In the genomic region with DNA sequence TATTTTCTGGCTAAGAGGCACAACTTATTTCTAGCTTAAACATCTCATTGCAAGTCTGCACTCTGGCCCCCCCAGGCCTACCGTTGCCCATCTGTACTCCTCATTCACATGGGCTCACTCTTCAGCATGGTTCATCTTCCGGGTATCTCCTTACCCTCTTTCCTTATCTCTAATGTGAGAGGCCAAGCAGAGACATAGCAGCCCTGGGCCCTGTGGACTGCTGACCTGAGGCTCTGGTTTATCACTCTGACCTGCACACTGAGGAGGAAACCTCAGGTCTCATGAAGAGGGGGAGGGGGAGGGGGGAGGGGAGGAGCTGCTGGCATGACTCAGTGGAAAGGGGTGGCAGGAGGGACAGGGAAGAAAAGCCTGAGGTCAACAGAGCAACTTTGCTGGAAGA, we compare ENCODE assay signal across 28 mouse cellular contexts.
"Had no signal": no experiment of that assay in that cellular context is flagged by ENCODE, and none has a peak within 500 bp of the region (broad histone marks: within the 10 kb centered on the region; RNA-seq: fewer than 3 reads in every experiment).

No protein-coding gene starts in this region.

- DNase-seq: cerebellum, adult 2 months; cerebellum, adult 8-10 months; cerebellum, adult 9-10 months; cerebellum, adult 9-11 months; cerebellum, postnatal 10 days; cerebellum, postnatal 14 days; cerebellum, postnatal 25 days; cerebellum, postnatal 36 days; embryo, embryonic 11 days; forebrain, postnatal 0 days; gastrocnemius, adult 2 months; gastrocnemius, postnatal 10 days; gastrocnemius, postnatal 14 days; gastrocnemius, postnatal 25 days; gastrocnemius, postnatal 36 days; heart, adult 11 months; heart, adult 2 months had no signal

- H3K27ac ChIP-seq: embryonic facial prominence, embryonic 10.5 days; embryonic facial prominence, embryonic 12.5 days; embryonic facial prominence, embryonic 13.5 days; embryonic facial prominence, embryonic 15.5 days; forebrain, embryonic 10.5 days; forebrain, embryonic 12.5 days; forebrain, embryonic 13.5 days; forebrain, embryonic 15.5 days; gastrocnemius, adult 2 months; heart, adult 2 months had no signal

- H3K4me2 ChIP-seq: embryonic facial prominence, embryonic 12.5 days; embryonic facial prominence, embryonic 13.5 days; embryonic facial prominence, embryonic 15.5 days; forebrain, embryonic 12.5 days; forebrain, embryonic 13.5 days; forebrain, embryonic 15.5 days had no signal

- H3K4me3 ChIP-seq: embryonic facial prominence, embryonic 10.5 days; embryonic facial prominence, embryonic 12.5 days; embryonic facial prominence, embryonic 13.5 days; embryonic facial prominence, embryonic 15.5 days; erythroblast, embryonic 14.5 days; forebrain, embryonic 10.5 days; forebrain, embryonic 12.5 days; forebrain, embryonic 13.5 days; forebrain, embryonic 15.5 days; gastrocnemius, adult 2 months; heart, adult 2 months had no signal

- H3K36me3 ChIP-seq: embryonic facial prominence, embryonic 10.5 days; embryonic facial prominence, embryonic 12.5 days; embryonic facial prominence, embryonic 13.5 days; embryonic facial prominence, embryonic 15.5 days; forebrain, embryonic 10.5 days; forebrain, embryonic 12.5 days; forebrain, embryonic 15.5 days had no signal

- H3K9me3 ChIP-seq: embryonic facial prominence, embryonic 10.5 days; embryonic facial prominence, embryonic 12.5 days; embryonic facial prominence, embryonic 13.5 days; embryonic facial prominence, embryonic 15.5 days; forebrain, embryonic 10.5 days; forebrain, embryonic 12.5 days; forebrain, embryonic 13.5 days; forebrain, embryonic 15.5 days had no signal

- H3K9ac ChIP-seq: embryonic facial prominence, embryonic 12.5 days; embryonic facial prominence, embryonic 13.5 days; embryonic facial prominence, embryonic 15.5 days; forebrain, embryonic 12.5 days; forebrain, embryonic 13.5 days; forebrain, embryonic 15.5 days; forebrain, postnatal 0 days had no signal

- H3K4me1 ChIP-seq: embryonic facial prominence, embryonic 15.5 days had no signal

- ATAC-seq: forebrain, embryonic 13.5 days; forebrain, embryonic 14.5 days; forebrain, embryonic 15.5 days; forebrain, embryonic 16.5 days; forebrain, postnatal 0 days had no signal

- H3K27me3 ChIP-seq: embryonic facial prominence, embryonic 12.5 days; embryonic facial prominence, embryonic 13.5 days; embryonic facial prominence, embryonic 15.5 days; forebrain, embryonic 13.5 days; forebrain, embryonic 15.5 days had no signal
